Mouse (Mus musculus) cerebellum, adult 2 months (tissue): Measurements from ENCODE around the gene Fras1.

ENCODE experiments used
- CTCF ChIP-seq: fragments of 200-500 bp; IDR thresholded peaks from 2 replicates; pipeline ENCODE4 v1.5.1; 2011; ENCODE audit warnings: low read depth, mild to moderate bottlenecking, control low read depth, low read length, moderate library complexity, borderline replicate concordance; ENCODE audit not compliant: insufficient read depth
- POLR2A ChIP-seq: fragments of 200-500 bp; IDR thresholded peaks from 2 replicates; pipeline ENCODE4 v1.6.1; 2011; ENCODE audit warnings: low read length, control low read depth, borderline replicate concordance; ENCODE audit not compliant: insufficient read depth

GRCm38 (mm10) chr5:96412754-96413394 lies 39.1 kb downstream of the Fras1 start:
- TF ChIP-seq CTCF (no peak), POLR2A (no peak)
